11 mouse cellular contexts compared by ENCODE assay signal in the genomic region with DNA sequence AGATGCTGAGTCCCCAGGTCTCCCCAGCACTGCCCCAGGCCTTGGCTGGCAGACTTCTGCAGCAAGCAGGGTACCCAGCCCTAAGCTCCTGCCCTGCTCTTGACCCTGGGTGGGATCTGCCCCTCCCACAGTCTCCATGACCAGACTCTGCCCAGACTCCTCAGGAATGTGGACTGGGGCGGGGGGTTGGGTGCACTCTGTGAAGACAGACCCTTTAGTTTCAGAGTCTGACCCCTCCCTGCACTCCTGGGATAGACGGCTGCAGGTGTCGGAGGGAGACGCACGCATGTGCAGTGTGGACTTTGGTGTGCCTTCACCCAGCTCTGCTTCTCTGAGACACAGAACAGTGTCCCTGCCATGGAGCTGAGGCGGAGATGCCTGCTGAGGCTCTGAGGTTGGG. TPM values are rescaled to one million over a fixed set of nuclear protein-coding genes. Genes with fewer than 3 reads are reported as not detected.
A peak's percentile ranks its signal among the peaks of the same experiment; 100 is the strongest.
DNase-seq lines count a peak whose midpoint lies in the region; ATAC-seq lines count a peak whose summit lies in the region.
"Had no signal": no experiment of that assay in that cellular context is flagged by ENCODE, and none has a peak within 500 bp of the region (broad histone marks: within the 10 kb centered on the region; RNA-seq: fewer than 3 reads in every experiment).

No protein-coding gene starts in this region.

- H3K4me1 ChIP-seq in hindbrain, embryonic 11.5 days (replicated peaks; ENCODE audit: control insufficient read depth, insufficient read depth, low read length): peaks cover 6% of the 10 kb centered on the region; the same call in 1 of the 2 replicates
- H3K4me1 ChIP-seq in hindbrain, embryonic 14.5 days (replicated peaks; ENCODE audit: control insufficient read depth, insufficient read depth, low read length): peaks cover 14% of the 10 kb centered on the region; the same call in 1 of the 2 replicates
- peaks cover 11% of the 10 kb centered on the region for H3K4me1 ChIP-seq in embryonic facial prominence, embryonic 11.5 days (ENCODE audit: control insufficient read depth, insufficient read depth, low read length)
- H3K4me1 ChIP-seq in limb, embryonic 15.5 days: peaks cover 68% of the 10 kb centered on the region

- 34% methylated on average over 6 of the region's 6 CpGs for WGBS in hindbrain, embryonic 11.5 days
- WGBS in hindbrain, embryonic 14.5 days: 27% methylated on average over 6 of the region's 6 CpGs
- 21% methylated on average over 6 of the region's 6 CpGs for WGBS in embryonic facial prominence, embryonic 11.5 days
- 9% methylated on average over 6 of the region's 6 CpGs for WGBS in limb, embryonic 15.5 days

- H3K9ac ChIP-seq in hindbrain, embryonic 11.5 days (ENCODE audit: low read depth, low read length): no peak overlapping the region
- no peak overlapping the region for H3K9ac ChIP-seq in hindbrain, embryonic 14.5 days
- H3K9ac ChIP-seq in embryonic facial prominence, embryonic 11.5 days (replicated peaks; ENCODE audit: low read length): peak overlapping the region; percentile 6; the same call in 1 of the 2 replicates
- H3K9ac ChIP-seq in limb, embryonic 15.5 days: no peak overlapping the region

- ATAC-seq in hindbrain, embryonic 11.5 days (ENCODE audit: low FRiP score): no peak
- ATAC-seq in hindbrain, embryonic 14.5 days (ENCODE audit: low FRiP score): no peak
- ATAC-seq in embryonic facial prominence, embryonic 11.5 days (replicated peaks; ENCODE audit: insufficient number of reproducible peaks, low FRiP score, low TSS enrichment, low read depth): 0 out of 2 replicates have a peak, but pooled peaks have one; percentile 12
- ATAC-seq in limb, embryonic 15.5 days (ENCODE audit: insufficient number of reproducible peaks, low FRiP score, low TSS enrichment, low read depth): peak; percentile 46; the same call in 1 of the 2 replicates
- no peak for ATAC-seq in megakaryocyte progenitor cell, adult 5-6 weeks (replicated peaks; ENCODE audit: poor library complexity)

- intact Hi-C loops in left cerebral cortex, postnatal 14 days (cut with DNase I): no loop called here

- H3K27me3 ChIP-seq in hindbrain, embryonic 11.5 days (ENCODE audit: control insufficient read depth, insufficient read depth, low read length): no peaks in the 10 kb centered on the region; the same call in 1 of the 2 replicates
- no peaks in the 10 kb centered on the region for H3K27me3 ChIP-seq in hindbrain, embryonic 14.5 days (ENCODE audit: control insufficient read depth, insufficient read depth, low read length)
- H3K27me3 ChIP-seq in embryonic facial prominence, embryonic 11.5 days (ENCODE audit: control insufficient read depth, insufficient read depth, low read length): no peaks in the 10 kb centered on the region
- no peaks in the 10 kb centered on the region for H3K27me3 ChIP-seq in limb, embryonic 15.5 days

- H3K9me3 ChIP-seq in hindbrain, embryonic 11.5 days (ENCODE audit: control insufficient read depth, low read length): no peaks in the 10 kb centered on the region
- H3K9me3 ChIP-seq in hindbrain, embryonic 14.5 days (ENCODE audit: control insufficient read depth, low read length): no peaks in the 10 kb centered on the region
- H3K9me3 ChIP-seq in embryonic facial prominence, embryonic 11.5 days (replicated peaks; ENCODE audit: control insufficient read depth, low read length): no peaks in the 10 kb centered on the region
- no peaks in the 10 kb centered on the region for H3K9me3 ChIP-seq in limb, embryonic 15.5 days

- H3K4me2 ChIP-seq in hindbrain, embryonic 11.5 days (replicated peaks; ENCODE audit: low read depth, low read length): no peak overlapping the region
- H3K4me2 ChIP-seq in hindbrain, embryonic 14.5 days (replicated peaks): no peak overlapping the region
- peak overlapping the region; percentile 10; the same call in 1 of the 2 replicates for H3K4me2 ChIP-seq in embryonic facial prominence, embryonic 11.5 days (ENCODE audit: low read depth, low read length)
- peak overlapping the region; percentile 13; the same call in 1 of the 2 replicates for H3K4me2 ChIP-seq in limb, embryonic 15.5 days

- no peaks in the 10 kb centered on the region for H3K36me3 ChIP-seq in hindbrain, embryonic 11.5 days (ENCODE audit: control insufficient read depth, insufficient read depth, low read length)
- no peaks in the 10 kb centered on the region for H3K36me3 ChIP-seq in hindbrain, embryonic 14.5 days (replicated peaks; ENCODE audit: control insufficient read depth, insufficient read depth)
- no peaks in the 10 kb centered on the region for H3K36me3 ChIP-seq in embryonic facial prominence, embryonic 11.5 days (replicated peaks; ENCODE audit: control insufficient read depth, insufficient read depth, low read depth, low read length)
- H3K36me3 ChIP-seq in limb, embryonic 15.5 days: no peaks in the 10 kb centered on the region

- peak; percentile 27 for DNase-seq in hindbrain, embryonic 11.5 days (ENCODE audit: low spot score)
- DNase-seq in hindbrain, embryonic 14.5 days (ENCODE audit: low spot score): no peak
- DNase-seq in ES-CJ7 (ENCODE audit: low read depth, low spot score): peak; percentile 94
- DNase-seq in embryonic facial prominence, embryonic 11.5 days (ENCODE audit: low spot score): peak; percentile 57
- no peak for DNase-seq in right cerebral cortex, adult 2 months (ENCODE audit: low spot score in 2 of 2)
- no peak for DNase-seq in left cerebral cortex, postnatal 14 days (ENCODE audit: low spot score in 2 of 2)
- DNase-seq: layer of hippocampus, adult 9-11 months had no signal

- no peak overlapping the region for H3K27ac ChIP-seq in hindbrain, embryonic 11.5 days (ENCODE audit: low read depth, low read length)
- no peak overlapping the region for H3K27ac ChIP-seq in hindbrain, embryonic 14.5 days
- H3K27ac ChIP-seq in embryonic facial prominence, embryonic 11.5 days (replicated peaks; ENCODE audit: low read depth, low read length): no peak overlapping the region
- peak overlapping the region; percentile 74 for H3K27ac ChIP-seq in limb, embryonic 15.5 days

- no peak overlapping the region for H3K4me3 ChIP-seq in hindbrain, embryonic 11.5 days (ENCODE audit: low read depth, low read length)
- no peak overlapping the region for H3K4me3 ChIP-seq in hindbrain, embryonic 14.5 days (replicated peaks; ENCODE audit: low read length)
- no peak overlapping the region for H3K4me3 ChIP-seq in embryonic facial prominence, embryonic 11.5 days (ENCODE audit: low read depth, low read length)
- H3K4me3 ChIP-seq in limb, embryonic 15.5 days: no peak overlapping the region

RNA-seq across cellular contexts. Expression of a gene that starts 30.0 kb away (rescaled TPM):
- polyA plus RNA-seq in hindbrain, embryonic 11.5 days (2014; fragmentation: Nextera tagmentation; extraction: Ambion mirVana): 0.69 and 0.91 TPM in 2 replicates
- polyA plus RNA-seq in hindbrain, embryonic 14.5 days (2014; fragmentation: Nextera tagmentation; extraction: Ambion mirVana): 40.1 and 50.4 TPM in 2 replicates
- polyA plus RNA-seq in embryonic facial prominence, embryonic 11.5 days (2014; fragmentation: Nextera tagmentation; extraction: Ambion mirVana): 0.76 and 1.3 TPM in 2 replicates
- 1.6 and 1.9 TPM in 2 replicates for polyA plus RNA-seq in limb, embryonic 15.5 days (2015; fragmentation: Nextera tagmentation; extraction: Ambion mirVana)
- total RNA-seq in left cerebral cortex, postnatal 14 days (2021): 1 to 10 TPM; 5.4 to 5.5 TPM
- not detected in 2 replicates for total RNA-seq in megakaryocyte progenitor cell, adult 5-6 weeks (2015)
- total RNA-seq in megakaryocyte progenitor cell, adult 5-6 weeks (2017): not detected in 2 replicates
- total RNA-seq: common myeloid progenitor, adult 5-6 weeks; granulocyte monocyte progenitor cell, adult 5-6 weeks had no signal

RNA-seq across cellular contexts. Expression of a gene that starts 36.9 kb away (rescaled TPM):
- 0.82 and 1.1 TPM in 2 replicates for polyA plus RNA-seq in hindbrain, embryonic 11.5 days (2014; fragmentation: Nextera tagmentation; extraction: Ambion mirVana)
- polyA plus RNA-seq in hindbrain, embryonic 14.5 days (2014; fragmentation: Nextera tagmentation; extraction: Ambion mirVana): 0.64 and 0.95 TPM in 2 replicates
- 1.0 and 1.4 TPM in 2 replicates for polyA plus RNA-seq in embryonic facial prominence, embryonic 11.5 days (2014; fragmentation: Nextera tagmentation; extraction: Ambion mirVana)
- polyA plus RNA-seq in limb, embryonic 15.5 days (2015; fragmentation: Nextera tagmentation; extraction: Ambion mirVana): 6.2 and 6.5 TPM in 2 replicates
- 1 to 10 TPM; 2.2 to 2.7 TPM for total RNA-seq in left cerebral cortex, postnatal 14 days (2021)
- 0.46 and 0.49 TPM in 2 replicates for total RNA-seq in megakaryocyte progenitor cell, adult 5-6 weeks (2015)
- 0.14 and 0.50 TPM in 2 replicates for total RNA-seq in megakaryocyte progenitor cell, adult 5-6 weeks (2017)

Comparison
In these comparisons a context has a peak if more than half of its experiments do, and no peak if none do; other contexts are left out.
1. DNase-seq: peak in hindbrain, embryonic 11.5 days (single experiment), ES-CJ7 (single experiment) and embryonic facial prominence, embryonic 11.5 days (single experiment); none in hindbrain, embryonic 14.5 days (single experiment), right cerebral cortex, adult 2 months (0 of 2) and left cerebral cortex, postnatal 14 days (0 of 2).
2. RNA of a gene that starts 30.0 kb away (polyA plus RNA-seq): 40.1 to 50.4 TPM in hindbrain, embryonic 14.5 days; 1.6 to 1.9 TPM in limb, embryonic 15.5 days, 0.76 to 1.3 TPM in embryonic facial prominence, embryonic 11.5 days and 0.69 to 0.91 TPM in hindbrain, embryonic 11.5 days; every median in the first group is over 10 times any median in the second.
3. ATAC-seq: peak in embryonic facial prominence, embryonic 11.5 days (single experiment) and limb, embryonic 15.5 days (single experiment); none in hindbrain, embryonic 11.5 days (single experiment), hindbrain, embryonic 14.5 days (single experiment) and megakaryocyte progenitor cell, adult 5-6 weeks (single experiment).
4. H3K4me2 ChIP-seq: peak in embryonic facial prominence, embryonic 11.5 days (single experiment) and limb, embryonic 15.5 days (single experiment); none in hindbrain, embryonic 11.5 days (single experiment) and hindbrain, embryonic 14.5 days (single experiment).